Mouse (Mus musculus) neutrophil, adult 59 days (primary cell): ENCODE measurements around the gene A630073D07Rik. TPM values are rescaled to one million over a fixed set of nuclear protein-coding genes. Genes with fewer than 3 reads are reported as not detected.

ENCODE experiments used
- total RNA-seq, 2 experiments: library from RNA; stranded (reverse); gene quantifications; 1 replicate in 1 of 2; 2 replicates in 1 of 2; pipeline ENCODE4 v1.2.4; 2023

The A630073D07Rik gene
- not detected for total RNA-seq

GRCm38 (mm10) chr6:132651426-132651825 is at the start of gene A630073D07Rik:
A630073D07Rik (minus strand) TSS chr6:132651526.

DNA sequence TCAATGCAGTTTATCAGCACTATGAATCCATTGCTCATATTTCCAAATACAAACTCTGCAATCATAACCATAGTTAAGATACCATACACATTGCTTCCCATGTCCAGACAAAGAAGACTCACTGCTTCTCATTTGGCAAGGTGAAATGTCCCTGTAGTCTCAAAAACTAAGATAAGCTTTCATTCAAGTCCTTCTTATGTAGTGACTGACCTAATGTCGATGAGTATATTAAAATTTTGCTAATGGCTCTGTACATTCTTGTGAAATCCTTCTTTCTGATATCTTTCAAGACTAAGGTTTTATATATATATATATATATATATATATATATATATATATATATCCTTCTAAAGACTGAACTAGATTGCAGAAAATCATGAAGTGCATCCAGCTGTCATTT is 49.6 kb upstream of the A630073D07Rik start, which contains the start of gene Tas2r121:
Gene Tas2r121, minus strand, starts transcription at position 101 of the 400 bp plus-strand sequence.

DNA sequence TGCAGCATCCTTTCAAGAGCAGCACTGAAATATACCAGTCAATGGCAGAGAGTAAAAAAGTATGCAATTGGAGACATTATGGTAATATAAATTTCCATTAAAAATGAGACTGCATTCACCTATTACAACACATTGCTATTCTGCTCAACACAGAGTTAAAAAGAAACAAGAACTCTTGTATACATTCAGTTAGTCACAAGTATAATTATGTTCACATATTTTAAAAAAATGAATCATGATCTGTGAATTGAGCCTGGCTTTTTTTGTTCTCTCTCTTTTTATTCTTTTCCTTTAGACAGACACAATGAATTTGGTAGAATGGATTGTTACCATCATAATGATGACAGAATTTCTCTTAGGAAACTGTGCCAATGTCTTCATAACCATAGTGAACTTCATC is 5.3 kb upstream of the A630073D07Rik start, which contains the start of gene Tas2r120:
Gene Tas2r120, plus strand, starts transcription at position 301 of the 400 bp plus-strand sequence.

DNA sequence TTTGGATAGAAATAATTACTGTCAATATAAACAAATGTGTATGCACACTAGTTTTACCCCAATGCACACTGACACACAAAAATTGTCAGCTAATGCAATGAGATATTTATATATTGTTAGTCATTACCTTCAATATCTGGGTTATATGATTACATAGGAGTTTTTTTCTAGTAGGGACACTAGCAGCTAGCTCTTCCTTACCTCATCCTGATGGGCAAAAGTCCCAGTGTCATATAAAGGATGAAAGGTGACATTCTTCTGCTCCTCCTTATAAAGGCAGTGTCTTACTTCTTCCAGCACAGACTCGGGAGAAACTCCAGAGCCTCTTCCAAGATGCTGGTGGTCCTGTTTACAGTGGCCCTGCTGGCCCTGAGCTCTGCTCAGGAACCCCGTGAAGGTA is 55.7 kb downstream of the A630073D07Rik start, which contains the start of gene Prp2:
Gene Prp2, plus strand, starts transcription at position 301 of the 400 bp plus-strand sequence.

Other genes with a start within 250 kb of the A630073D07Rik start
- not detected for gene Prh1, start 81.7 kb downstream of the A630073D07Rik start, total RNA-seq
- not detected for gene Prp2, start 55.6 kb downstream of the A630073D07Rik start, total RNA-seq
- gene Tas2r120, start 5.4 kb upstream of the A630073D07Rik start, total RNA-seq: not detected
- not detected for gene Tas2r121, start 49.5 kb upstream of the A630073D07Rik start, total RNA-seq
- not detected for gene Tas2r122, start 60.4 kb upstream of the A630073D07Rik start, total RNA-seq
- not detected for gene Tas2r115, start 86.5 kb upstream of the A630073D07Rik start, total RNA-seq
- gene Tas2r124, start 103.2 kb upstream of the A630073D07Rik start, total RNA-seq: not detected
- not detected for gene Tas2r102, start 110.6 kb upstream of the A630073D07Rik start, total RNA-seq
- not detected for gene Tas2r136, start 126.6 kb upstream of the A630073D07Rik start, total RNA-seq
- gene Tas2r117, start 151.3 kb upstream of the A630073D07Rik start, total RNA-seq: not detected
- gene Tas2r123, start 195.6 kb upstream of the A630073D07Rik start, total RNA-seq: not detected
- gene Tas2r116, start 203.9 kb upstream of the A630073D07Rik start, total RNA-seq: not detected
- not detected for gene Tas2r110, start 216.5 kb upstream of the A630073D07Rik start, total RNA-seq
- gene Tas2r113, start 241.5 kb upstream of the A630073D07Rik start, total RNA-seq: not detected